Mouse (Mus musculus) lung, embryonic 16.5 days (tissue): ENCODE measurements around the gene Elovl6. TPM values are rescaled to one million over a fixed set of nuclear protein-coding genes. Genes with fewer than 3 reads are reported as not detected.

ENCODE experiments used
- ATAC-seq: fragments of 200-750 bp; cut with Nextera tagmentation; 2 replicates; pipeline ENCODE4 v1.8.0; 2017; ENCODE audit warnings: low read depth, mild to moderate bottlenecking, moderate library complexity
- H3K27ac ChIP-seq: fragments of 300-500 bp; sonication (generic); 2 replicates; pipeline ENCODE4 v1.5.1; 2014; ENCODE audit warnings: mild to moderate bottlenecking, control low read depth, low read length
- H3K27me3 ChIP-seq: fragments of 300-500 bp; sonication (generic); 2 replicates; pipeline ENCODE4 v1.6.1; 2014; ENCODE audit warnings: low read depth, low read length, mixed read lengths; ENCODE audit not compliant: control insufficient read depth, insufficient read depth
- H3K36me3 ChIP-seq: fragments of 300-500 bp; sonication (generic); 2 replicates; pipeline ENCODE4 v1.6.1; 2014; ENCODE audit warnings: low read length; ENCODE audit not compliant: control insufficient read depth, insufficient read depth
- H3K4me1 ChIP-seq: fragments of 300-500 bp; sonication (generic); replicated peaks from 2 replicates; pipeline ENCODE4 v1.6.1; 2014; ENCODE audit warnings: low read length, mixed read lengths; ENCODE audit not compliant: control insufficient read depth, insufficient read depth
- H3K4me2 ChIP-seq: fragments of 300-500 bp; sonication (generic); 2 replicates; pipeline ENCODE4 v1.6.1; 2014; ENCODE audit warnings: low read depth, low read length, control low read depth
- H3K4me3 ChIP-seq: fragments of 300-500 bp; sonication (generic); 2 replicates; pipeline ENCODE4 v1.5.1; 2014; ENCODE audit warnings: mild to moderate bottlenecking, low read length, control low read depth
- H3K9ac ChIP-seq: fragments of 300-500 bp; sonication (generic); 2 replicates; pipeline ENCODE4 v1.6.1; 2014; ENCODE audit warnings: low read length, control low read depth
- H3K9me3 ChIP-seq: fragments of 300-500 bp; sonication (generic); 2 replicates; pipeline ENCODE4 v1.6.1; 2016; ENCODE audit warnings: low read length; ENCODE audit not compliant: control insufficient read depth
- WGBS: fragments of 180-500 bp; shearing (Covaris S2); extraction: QIAGEN DNeasy Blood & Tissue Kit; methylation state at CpG from one replicate; pipeline ENCODE4 v1.1.7; 2014; 5-methylcytosine and 5-hydroxymethylcytosine counted together
- polyA plus RNA-seq: library from polyadenylated mRNA; unstranded; fragments of >200 nt; fragmentation: Nextera tagmentation; extraction: Ambion mirVana; gene quantifications from 2 replicates; pipeline ENCODE4 v1.2.1, GENCODE M21; 2015

The Elovl6 gene
- polyA plus RNA-seq, 1 experiment from 2014 or later = 12.3 TPM

GRCm38 (mm10) chr3:129515863-129516436, 16.2 kb upstream of the Elovl6 start:
- Histone ChIP-seq H3K9ac (no peak overlapping the region), H3K27me3 (no peaks in the 10 kb centered on the region), H3K4me1 (no peaks in the 10 kb centered on the region), H3K4me2 (no peak overlapping the region), H3K9me3 (peaks cover 4% of the 10 kb centered on the region), H3K27ac (no peak overlapping the region), H3K36me3 (no peaks in the 10 kb centered on the region), H3K4me3 (no peak overlapping the region)
- 81% methylated on average over 3 of the region's 3 CpGs for WGBS
- no peak for ATAC-seq

- Histone ChIP-seq H3K9ac (no peak overlapping the region), H3K27ac (no peak overlapping the region), H3K27me3 (no peaks in the 10 kb centered on the region), H3K4me1 (no peaks in the 10 kb centered on the region), H3K36me3 (no peaks in the 10 kb centered on the region), H3K4me2 (no peak overlapping the region), H3K4me3 (no peak overlapping the region), H3K9me3 (no peaks in the 10 kb centered on the region)
- 73% methylated on average over 4 of the region's 4 CpGs for WGBS
- ATAC-seq = no peak
Measured at GRCm38 (mm10) chr3:129520499-129520898, 11.7 kb upstream of the Elovl6 start.

DNA sequence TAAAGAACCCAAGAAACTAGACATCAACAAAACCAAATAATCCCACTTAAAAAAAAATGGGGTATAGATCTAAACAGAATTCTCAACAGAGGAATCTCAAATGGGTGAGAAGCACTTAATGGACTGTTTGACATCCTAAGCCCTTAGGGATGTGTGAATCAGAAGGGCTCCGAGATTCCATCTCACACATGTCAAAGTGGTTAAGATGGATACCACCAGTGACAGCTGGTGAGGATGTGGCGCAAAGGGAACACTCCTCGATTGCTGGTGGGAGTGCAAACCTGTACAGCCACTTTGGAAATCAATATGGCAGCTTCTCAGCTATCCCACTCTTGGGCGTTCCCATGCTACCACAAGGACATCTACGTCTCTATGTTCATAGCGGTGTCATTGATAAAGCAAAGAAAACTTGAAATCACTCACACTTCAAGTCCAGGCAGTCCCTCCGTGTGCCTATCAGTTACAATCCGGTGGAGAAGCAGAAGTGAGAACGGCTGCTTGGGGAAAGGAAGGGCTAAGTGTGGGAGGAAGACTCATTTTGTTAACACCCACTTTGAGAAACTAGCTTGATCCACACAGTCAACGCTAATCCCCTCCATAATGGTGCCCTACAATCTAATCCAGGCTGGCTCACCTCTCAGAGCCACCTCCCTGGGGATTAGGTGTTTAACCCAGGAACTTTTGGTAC, 8.6 kb upstream of the Elovl6 start:
- no peak overlapping the region for H3K9ac ChIP-seq
- no peak overlapping the region for H3K27ac ChIP-seq
- no peak overlapping the region for H3K4me3 ChIP-seq
- no peaks in the 10 kb centered on the region for H3K36me3 ChIP-seq
- no peaks in the 10 kb centered on the region for H3K9me3 ChIP-seq
- WGBS = 73% methylated on average over 10 of the region's 10 CpGs
- H3K4me2 ChIP-seq = no peak overlapping the region
- ATAC-seq = no peak
- no peaks in the 10 kb centered on the region for H3K4me1 ChIP-seq
- H3K27me3 ChIP-seq = no peaks in the 10 kb centered on the region

DNA sequence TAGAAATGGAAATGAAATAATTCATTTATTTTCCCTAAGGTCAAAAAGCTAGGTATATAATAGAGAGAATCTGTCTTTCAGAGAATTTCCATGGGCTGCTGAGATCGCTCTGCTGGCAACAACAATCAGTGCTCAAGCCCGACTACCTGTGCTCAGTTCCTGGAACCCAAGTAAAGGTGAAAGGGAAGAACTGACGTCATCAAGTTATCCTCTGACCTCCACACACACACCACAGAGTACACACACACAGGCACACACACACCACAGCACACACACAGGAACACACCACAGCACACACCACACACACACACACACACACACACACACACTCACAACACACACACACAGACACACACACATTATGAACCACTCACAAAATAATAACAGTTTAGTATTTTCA, 5.1 kb upstream of the Elovl6 start:
- Histone ChIP-seq H3K4me2 (no peak overlapping the region), H3K4me1 (peaks cover 5% of the 10 kb centered on the region), H3K36me3 (no peaks in the 10 kb centered on the region), H3K9me3 (no peaks in the 10 kb centered on the region), H3K27me3 (no peaks in the 10 kb centered on the region), H3K4me3 (no peak overlapping the region), H3K9ac (no peak overlapping the region), H3K27ac (no peak overlapping the region)
- no peak for ATAC-seq
- 72% methylated on average over 3 of the region's 3 CpGs for WGBS

DNA sequence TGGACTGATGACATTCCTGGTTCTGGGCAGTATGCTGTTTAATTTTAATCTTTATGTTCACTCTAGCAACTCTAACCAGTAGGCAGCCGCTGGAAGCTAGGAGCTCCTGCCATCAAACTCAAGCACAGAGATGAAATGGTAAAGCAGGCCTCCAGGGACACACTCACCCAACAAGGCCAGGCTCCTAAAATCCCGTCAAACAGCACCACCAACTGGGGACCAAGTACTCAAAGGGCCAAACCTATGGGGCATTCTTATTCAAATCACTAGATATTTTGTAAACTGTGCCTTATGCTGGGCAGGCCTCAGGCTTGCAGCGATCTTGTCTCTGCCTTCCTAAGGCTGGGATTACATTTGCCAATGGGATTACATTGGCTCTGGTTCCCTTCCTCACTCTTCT, 2.8 kb upstream of the Elovl6 start:
- Histone ChIP-seq H3K4me3 (no peak overlapping the region), H3K9me3 (no peaks in the 10 kb centered on the region), H3K36me3 (no peaks in the 10 kb centered on the region), H3K27me3 (no peaks in the 10 kb centered on the region), H3K4me1 (peaks cover 6% of the 10 kb centered on the region), H3K9ac (no peak overlapping the region), H3K4me2 (no peak overlapping the region), H3K27ac (no peak overlapping the region)
- no peak for ATAC-seq
- WGBS = 72% methylated on average over 3 of the region's 3 CpGs

DNA sequence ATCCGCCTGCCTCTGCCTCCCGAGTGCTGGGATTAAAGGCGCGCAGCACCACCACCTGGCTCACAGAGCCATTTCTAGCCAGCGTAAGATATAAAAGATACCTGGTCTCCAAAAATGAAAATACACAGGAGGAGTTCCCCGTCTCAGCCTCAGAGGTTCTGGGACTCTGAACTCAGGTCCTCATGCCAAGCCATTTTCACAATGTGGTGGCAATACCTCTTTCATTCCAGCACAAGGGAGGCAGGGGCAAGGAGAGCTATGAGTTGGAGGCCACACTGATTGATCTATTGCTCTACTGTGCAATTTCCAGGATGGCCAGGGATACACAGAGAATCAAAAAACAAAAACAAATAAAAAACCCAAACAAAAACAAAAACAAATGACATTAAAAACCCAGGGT, 1.7 kb upstream of the Elovl6 start:
- Histone ChIP-seq H3K4me2 (no peak overlapping the region), H3K36me3 (no peaks in the 10 kb centered on the region), H3K4me3 (no peak overlapping the region), H3K4me1 (peaks cover 10% of the 10 kb centered on the region), H3K27ac (no peak overlapping the region), H3K9me3 (no peaks in the 10 kb centered on the region), H3K27me3 (no peaks in the 10 kb centered on the region), H3K9ac (no peak overlapping the region)
- WGBS = 95% methylated on average over 6 of the region's 6 CpGs
- ATAC-seq = no peak

GRCm38 (mm10) chr3:129532865-129533742, 949 bp downstream of the Elovl6 start:
- Histone ChIP-seq H3K9ac (peak overlapping the region; percentile 96), H3K36me3 (no peaks in the 10 kb centered on the region), H3K4me2 (peak overlapping the region; percentile 89), H3K4me3 (peak overlapping the region; percentile 69), H3K4me1 (peaks cover 17% of the 10 kb centered on the region), H3K27me3 (no peaks in the 10 kb centered on the region), H3K9me3 (no peaks in the 10 kb centered on the region), H3K27ac (peak overlapping the region; percentile 88)
- WGBS = under 1% methylated on average over 40 of the region's 40 CpGs
- ATAC-seq = 0 out of 2 replicates have a peak, but pooled peaks have one; percentile 6

- Histone ChIP-seq H3K9me3 (no peaks in the 10 kb centered on the region), H3K27me3 (no peaks in the 10 kb centered on the region), H3K36me3 (no peaks in the 10 kb centered on the region), H3K9ac (peak overlapping the region; percentile 96), H3K27ac (peak overlapping the region; percentile 88), H3K4me1 (peaks cover 17% of the 10 kb centered on the region), H3K4me2 (peak overlapping the region; percentile 89), H3K4me3 (peak overlapping the region; percentile 69)
- WGBS = under 1% methylated on average over 50 of the region's 74 CpGs
- peak; percentile 59 for ATAC-seq
Measured at GRCm38 (mm10) chr3:129533743-129534530, 1.8 kb downstream of the Elovl6 start.
